Mouse (Mus musculus): ENCODE data around the gene Taf3. TPM values are rescaled to one million over a fixed set of nuclear protein-coding genes. Genes with fewer than 3 reads are reported as not detected.

Gene Taf3
- polyA plus RNA-seq, 1 experiment from 2014 or later: 12.6 TPM

GRCm38 (mm10) chr2:9892541-9892940 lies 155.9 kb downstream of the Taf3 start:
- ATAC-seq (replicated peaks; ENCODE audit: low FRiP score, low read depth): no peak
- 5% methylated on average over 7 of the region's 7 CpGs for WGBS

DNA sequence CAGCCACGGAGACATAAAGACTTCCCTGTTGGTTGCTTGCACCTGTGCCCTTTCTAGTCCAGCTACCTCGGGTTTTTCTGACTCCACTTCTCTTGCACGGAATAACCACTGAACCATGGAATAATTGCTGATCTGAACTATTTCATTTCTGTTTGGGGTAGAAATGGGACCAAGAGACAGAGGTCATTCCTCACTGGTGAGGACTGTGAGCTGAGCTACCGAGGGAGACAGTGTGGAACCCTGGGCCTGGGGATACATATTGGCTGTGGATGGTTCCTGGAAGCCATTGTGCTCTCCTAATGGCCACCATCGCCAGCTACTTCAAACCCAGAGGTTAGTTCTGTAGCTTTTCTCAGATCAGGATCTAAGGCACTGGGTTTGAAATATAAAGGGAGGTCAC lies 157.5 kb downstream of the Taf3 start:
- no peaks in the 10 kb centered on the region for H3K4me1 ChIP-seq (replicated peaks; ENCODE audit: insufficient read depth, low read length)
- H3K9me3 ChIP-seq (replicated peaks; ENCODE audit: low read length): no peaks in the 10 kb centered on the region
- H3K27me3 ChIP-seq (ENCODE audit: insufficient read depth, low read length): peaks cover 83% of the 10 kb centered on the region
- DNase-seq (ENCODE audit: low spot score) (no peak), ATAC-seq (replicated peaks; ENCODE audit: low FRiP score, low read depth) (no peak)
- H3K4me3 ChIP-seq (replicated peaks; ENCODE audit: low read depth, low read length): no peak overlapping the region
- H3K27ac ChIP-seq: no peak overlapping the region
- WGBS: 5% methylated on average over 5 of the region's 5 CpGs
- no peaks in the 10 kb centered on the region for H3K36me3 ChIP-seq (ENCODE audit: insufficient read depth, low read length)
- no peak for TF ChIP-seq CTCF (IDR thresholded peaks at IDR 0.05; ENCODE audit: low read depth)
- no peak overlapping the region for H3K9ac ChIP-seq (ENCODE audit: low read depth, low read length)
- H3K4me2 ChIP-seq (ENCODE audit: low read length): no peak overlapping the region

More at GRCm38 (mm10) chr2:9892541-9892940, 155.9 kb downstream of the Taf3 start:
- peaks cover 83% of the 10 kb centered on the region for H3K27me3 ChIP-seq (ENCODE audit: insufficient read depth, low read length)
- no peak for TF ChIP-seq CTCF (IDR thresholded peaks at IDR 0.05; ENCODE audit: low read depth)
- H3K27ac ChIP-seq: no peak overlapping the region
- no peak overlapping the region for H3K4me2 ChIP-seq (ENCODE audit: low read length)
- no peak for DNase-seq (ENCODE audit: low spot score)
- H3K4me1 ChIP-seq (replicated peaks; ENCODE audit: insufficient read depth, low read length): peaks cover 4% of the 10 kb centered on the region; the same call in 1 of the 2 replicates
- no peaks in the 10 kb centered on the region for H3K9me3 ChIP-seq (replicated peaks; ENCODE audit: low read length)
- H3K36me3 ChIP-seq (ENCODE audit: insufficient read depth, low read length): no peaks in the 10 kb centered on the region
- H3K9ac ChIP-seq (ENCODE audit: low read depth, low read length): no peak overlapping the region
- H3K4me3 ChIP-seq (replicated peaks; ENCODE audit: low read depth, low read length): no peak overlapping the region

DNA sequence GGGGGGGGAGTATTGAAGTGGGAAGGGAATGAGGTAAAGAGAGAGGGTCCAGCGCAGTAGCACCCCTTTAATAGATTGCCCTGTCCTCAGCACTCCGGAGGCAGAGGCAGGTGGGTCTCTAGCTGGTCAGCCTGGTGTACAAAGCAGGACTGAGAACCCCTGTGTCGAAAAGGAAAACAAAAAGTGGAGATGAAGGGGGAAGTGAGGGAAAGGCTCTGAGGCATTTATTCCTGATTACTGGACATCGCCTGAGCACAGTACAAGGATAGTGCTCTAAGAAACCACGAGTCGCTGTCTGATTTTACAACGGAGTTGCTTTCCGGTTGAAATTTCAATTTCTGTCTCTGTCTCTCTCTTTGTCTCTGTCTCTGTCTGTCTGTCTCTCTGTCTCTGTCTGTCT lies 158.1 kb downstream of the Taf3 start:
- DNase-seq (ENCODE audit: low spot score): no peak
- H3K9me3 ChIP-seq (replicated peaks; ENCODE audit: low read length): no peaks in the 10 kb centered on the region
- H3K4me2 ChIP-seq (ENCODE audit: low read length): peak overlapping the region; percentile 39; the same call in 1 of the 2 replicates
- 6% methylated on average over 8 of the region's 8 CpGs for WGBS
- no peaks in the 10 kb centered on the region for H3K36me3 ChIP-seq (ENCODE audit: insufficient read depth, low read length)
- H3K27me3 ChIP-seq (ENCODE audit: insufficient read depth, low read length): peaks cover 84% of the 10 kb centered on the region
- peak overlapping the region; percentile 68 for H3K27ac ChIP-seq
- no peak for TF ChIP-seq CTCF (IDR thresholded peaks at IDR 0.05; ENCODE audit: low read depth)
- H3K9ac ChIP-seq (ENCODE audit: low read depth, low read length): no peak overlapping the region
- H3K4me1 ChIP-seq (replicated peaks; ENCODE audit: insufficient read depth, low read length): no peaks in the 10 kb centered on the region
- H3K4me3 ChIP-seq (replicated peaks; ENCODE audit: low read depth, low read length): peak overlapping the region; percentile 25
- no peak for ATAC-seq (replicated peaks; ENCODE audit: low FRiP score, low read depth)

- under 1% methylated on average over 23 of the region's 23 CpGs for WGBS
- H3K27me3 ChIP-seq (ENCODE audit: insufficient read depth, low read length): peaks cover 84% of the 10 kb centered on the region
- no peak for DNase-seq (ENCODE audit: low spot score)
- H3K9me3 ChIP-seq (replicated peaks; ENCODE audit: low read length): no peaks in the 10 kb centered on the region
- no peaks in the 10 kb centered on the region for H3K4me1 ChIP-seq (replicated peaks; ENCODE audit: insufficient read depth, low read length)
- peak within 1 kb of the TSS; percentile 25 for H3K4me3 ChIP-seq (replicated peaks; ENCODE audit: low read depth, low read length)
- ATAC-seq (replicated peaks; ENCODE audit: low FRiP score, low read depth): no peak
- no peaks in the 10 kb centered on the region for H3K36me3 ChIP-seq (ENCODE audit: insufficient read depth, low read length)
- peak within 1 kb of the TSS; percentile 43 for H3K9ac ChIP-seq (ENCODE audit: low read depth, low read length)
- H3K4me2 ChIP-seq (ENCODE audit: low read length): peak within 1 kb of the TSS; percentile 39
- no peak for TF ChIP-seq CTCF (IDR thresholded peaks at IDR 0.05; ENCODE audit: low read depth)
- peak within 1 kb of the TSS; percentile 68 for H3K27ac ChIP-seq
Measured at GRCm38 (mm10) chr2:9889651-9890183, 158.7 kb downstream of the Taf3 start, which contains the start of gene Gata3. Gene Gata3 (minus strand): TSS chr2:9890034.

- H3K4me1 ChIP-seq (replicated peaks; ENCODE audit: insufficient read depth, low read length): no peaks in the 10 kb centered on the region
- H3K4me3 ChIP-seq (replicated peaks; ENCODE audit: low read depth, low read length): peak within 1 kb of the TSS; percentile 25
- peak within 1 kb of the TSS; percentile 68 for H3K27ac ChIP-seq
- H3K9ac ChIP-seq (ENCODE audit: low read depth, low read length): peak within 1 kb of the TSS; percentile 43
- peaks cover 84% of the 10 kb centered on the region for H3K27me3 ChIP-seq (ENCODE audit: insufficient read depth, low read length)
- ATAC-seq (replicated peaks; ENCODE audit: low FRiP score, low read depth): peak; percentile 86
- no peaks in the 10 kb centered on the region for H3K9me3 ChIP-seq (replicated peaks; ENCODE audit: low read length)
- peak within 1 kb of the TSS; percentile 39 for H3K4me2 ChIP-seq (ENCODE audit: low read length)
- WGBS: 2% methylated on average over 30 of the region's 30 CpGs
- no peaks in the 10 kb centered on the region for H3K36me3 ChIP-seq (ENCODE audit: insufficient read depth, low read length)
- peak; percentile 68 for TF ChIP-seq CTCF (IDR thresholded peaks at IDR 0.05; ENCODE audit: low read depth)
- peak; percentile 63 for DNase-seq (ENCODE audit: low spot score)
Measured at GRCm38 (mm10) chr2:9888913-9889650, 159.3 kb downstream of the Taf3 start, which contains the start of gene 9230102O04Rik. Gene 9230102O04Rik (minus strand): TSS chr2:9889540.

DNA sequence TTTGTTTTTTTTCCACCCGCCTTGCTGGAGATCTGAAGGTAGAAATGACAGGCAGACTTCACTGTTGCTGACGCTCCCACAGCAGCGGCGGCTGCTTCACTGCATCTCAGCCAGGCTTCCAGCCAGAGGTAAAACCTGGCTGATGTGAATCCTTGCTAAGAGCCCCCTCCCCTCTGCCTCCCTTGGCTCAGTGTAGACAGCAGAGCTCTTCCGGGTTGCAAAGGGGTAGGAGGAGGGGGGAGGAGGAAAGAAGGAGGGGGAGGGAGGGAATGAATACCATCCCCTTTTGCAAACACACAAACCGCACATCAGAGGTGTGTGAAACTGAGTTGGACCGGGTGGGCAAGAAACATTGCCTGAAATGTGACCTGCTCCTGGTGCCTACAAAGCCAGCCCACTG lies 160.8 kb downstream of the Taf3 start:
- WGBS: under 1% methylated on average over 7 of the region's 7 CpGs
- Histone ChIP-seq H3K27ac (peak overlapping the region; percentile 3), H3K9me3 (replicated peaks; ENCODE audit: low read length) (no peaks in the 10 kb centered on the region), H3K4me3 (replicated peaks; ENCODE audit: low read depth, low read length) (peak overlapping the region; percentile 57), H3K4me2 (ENCODE audit: low read length) (peak overlapping the region; percentile 91), H3K4me1 (replicated peaks; ENCODE audit: insufficient read depth, low read length) (peaks cover 3% of the 10 kb centered on the region; the same call in 1 of the 2 replicates), H3K27me3 (ENCODE audit: insufficient read depth, low read length) (peaks cover 70% of the 10 kb centered on the region), H3K36me3 (ENCODE audit: insufficient read depth, low read length) (no peaks in the 10 kb centered on the region), H3K9ac (ENCODE audit: low read depth, low read length) (peak overlapping the region; percentile 53)
- DNase-seq (ENCODE audit: low spot score): no peak
- peak; percentile 46; the same call in 1 of the 2 replicates for ATAC-seq (replicated peaks; ENCODE audit: low FRiP score, low read depth)
- no peak for TF ChIP-seq CTCF (IDR thresholded peaks at IDR 0.05; ENCODE audit: low read depth)
